Mouse (Mus musculus) liver, postnatal 0 days (tissue): ENCODE measurements at regions not wholly inside any gene's neighbourhood (a gene's known extent, or its start where the extent isn't known, plus 50 kb on each side); places are given as distances from the start of the nearest gene placed in this dataset. TPM values are rescaled to one million over a fixed set of nuclear protein-coding genes. Genes with fewer than 3 reads are reported as not detected.
"Not testable (repeated sequence)": the region's sequence is repeated elsewhere in the genome, so short reads cannot be mapped to it uniquely, and the experiment has no call there.

ENCODE experiments used
- ATAC-seq: fragments of 200-750 bp; cut with Nextera tagmentation; 2 replicates; pipeline ENCODE4 v1.8.0; 2017; ENCODE audit warnings: mild to moderate bottlenecking, moderate library complexity
- DNase-seq: peaks from one replicate; pipeline ENCODE4 v3.0.0-alpha.2; 2016
- H3K27ac ChIP-seq: fragments of 300-500 bp; sonication (generic); 2 replicates; pipeline ENCODE4 v1.5.1; 2014; ENCODE audit warnings: antibody characterized with exemption, moderate library complexity, mild to moderate bottlenecking, low read depth
- H3K27me3 ChIP-seq: fragments of 300-500 bp; sonication (generic); 2 replicates; pipeline ENCODE4 v1.6.1; 2014; ENCODE audit warnings: low read length, control low read depth, mixed read lengths; ENCODE audit not compliant: insufficient read depth
- H3K36me3 ChIP-seq: fragments of 300-500 bp; sonication (generic); replicated peaks from 2 replicates; pipeline ENCODE4 v1.6.1; 2014; ENCODE audit warnings: mild to moderate bottlenecking, control low read depth, low read length, moderate library complexity, mixed read lengths; ENCODE audit not compliant: insufficient read depth
- H3K4me1 ChIP-seq: fragments of 300-500 bp; sonication (generic); 2 replicates; pipeline ENCODE4 v1.6.1; 2014; ENCODE audit warnings: antibody characterized with exemption, mild to moderate bottlenecking, control low read depth; ENCODE audit not compliant: insufficient read depth
- H3K4me2 ChIP-seq: fragments of 300-500 bp; sonication (generic); 2 replicates; pipeline ENCODE4 v1.6.1; 2014; ENCODE audit warnings: low read depth, mild to moderate bottlenecking, low read length, moderate library complexity, mixed read lengths
- H3K4me3 ChIP-seq: fragments of 300-500 bp; sonication (generic); 2 replicates; pipeline ENCODE4 v1.5.1; 2014; ENCODE audit warnings: low read depth, low read length
- H3K9ac ChIP-seq: fragments of 300-500 bp; sonication (generic); replicated peaks from 2 replicates; pipeline ENCODE4 v1.6.1; 2014; ENCODE audit warnings: mild to moderate bottlenecking, moderate library complexity
- H3K9me3 ChIP-seq: fragments of 300-500 bp; sonication (generic); 2 replicates; pipeline ENCODE4 v1.6.1; 2016; ENCODE audit warnings: mild to moderate bottlenecking, control low read depth, low read length, mixed read lengths
- WGBS: fragments of 180-500 bp; shearing (Covaris S2); extraction: QIAGEN DNeasy Blood & Tissue Kit; methylation state at CpG from one replicate; pipeline ENCODE4 v1.1.7; 2014; ENCODE audit not compliant: insufficient replicate concordance; 5-methylcytosine and 5-hydroxymethylcytosine counted together
- microRNA-seq: library from miRNA; unstranded; fragments of <30 nt; microRNA quantifications from one replicate; pipeline ENCODE4, GENCODE M21; 2016

- H3K4me1 ChIP-seq, H3K9me3 ChIP-seq, DNase-seq, ATAC-seq, H3K27ac ChIP-seq, H3K36me3 ChIP-seq, H3K4me3 ChIP-seq, H3K9ac ChIP-seq, H3K27me3 ChIP-seq: not testable (repeated sequence)
- 78% methylated on average over 3 of the region's 3 CpGs for WGBS
- peak overlapping the region; percentile 26; the same call in 1 of the 2 replicates for H3K4me2 ChIP-seq
Measured at GRCm38 (mm10) chr13:61805300-61805699, 235.4 kb upstream of the Cts3 start.

GRCm38 (mm10) chr13:61804168-61804874, 234.4 kb upstream of the Cts3 start:
- not testable (repeated sequence) for H3K9me3 ChIP-seq, H3K36me3 ChIP-seq, H3K27me3 ChIP-seq, H3K4me1 ChIP-seq
- H3K27ac ChIP-seq: peak overlapping the region; percentile 62; the same call in 1 of the 2 replicates
- H3K9ac ChIP-seq: peak overlapping the region; percentile 71
- DNase-seq (peak; percentile 63), ATAC-seq (peak; percentile 74)
- peak overlapping the region; percentile 71 for H3K4me2 ChIP-seq
- peak overlapping the region; percentile 65 for H3K4me3 ChIP-seq
- under 1% methylated on average over 19 of the region's 19 CpGs for WGBS

- H3K27ac ChIP-seq, H3K9me3 ChIP-seq, H3K9ac ChIP-seq, H3K27me3 ChIP-seq, H3K4me1 ChIP-seq, ATAC-seq, H3K36me3 ChIP-seq, DNase-seq: not testable (repeated sequence)
- peak overlapping the region; percentile 65 for H3K4me3 ChIP-seq
- H3K4me2 ChIP-seq: peak overlapping the region; percentile 71; the same call in 1 of the 2 replicates
- 31% methylated on average over 5 of the region's 5 CpGs for WGBS
Measured at GRCm38 (mm10) chr13:61803763-61804162, 233.8 kb upstream of the Cts3 start.

GRCm38 (mm10) chr13:61763457-61763856, 193.5 kb upstream of the Cts3 start:
- H3K4me2 ChIP-seq, H3K4me3 ChIP-seq, DNase-seq, H3K27ac ChIP-seq, H3K4me1 ChIP-seq, H3K9me3 ChIP-seq, H3K9ac ChIP-seq, ATAC-seq, H3K36me3 ChIP-seq, H3K27me3 ChIP-seq: not testable (repeated sequence)
- WGBS: 76% methylated on average over 1 of the region's 1 CpGs

Small RNA genes in the stretch of these regions (microRNA-seq; reads per million reads assigned to microRNA genes)
- gene Gm23739: not detected
